Mouse (Mus musculus) MEL-GATA-1-ER (cell line): ENCODE measurements around the gene Pde10a.

Experiments
- DNase-seq: peaks from one replicate; pipeline ENCODE4 v3.0.0-alpha.2; 2012; ENCODE audit warnings: low read depth; ENCODE audit errors: extremely low read depth

Pde10a gene

GRCm38 (mm10) chr17:8888105-8888504 is 362.9 kb downstream of the Pde10a start:
- DNase-seq, result no peak

- no peak for DNase-seq
Observed at GRCm38 (mm10) chr17:8888639-8889038, 363.5 kb downstream of the Pde10a start.

GRCm38 (mm10) chr17:8892193-8892985 is 367.2 kb downstream of the Pde10a start:
- no peak for DNase-seq

GRCm38 (mm10) chr17:8895991-8896390 is 370.8 kb downstream of the Pde10a start:
- no peak for DNase-seq

GRCm38 (mm10) chr17:8897749-8898148 is 372.6 kb downstream of the Pde10a start:
- DNase-seq, result no peak

GRCm38 (mm10) chr17:8898221-8898620 is 373.0 kb downstream of the Pde10a start:
- DNase-seq, result no peak

GRCm38 (mm10) chr17:8899212-8899611 is 374.0 kb downstream of the Pde10a start:
- no peak for DNase-seq

GRCm38 (mm10) chr17:8903555-8904283 is 378.5 kb downstream of the Pde10a start:
- DNase-seq, result no peak

- DNase-seq, result no peak
Observed at GRCm38 (mm10) chr17:8910571-8910970, 385.4 kb downstream of the Pde10a start.

GRCm38 (mm10) chr17:8912933-8913332 is 387.8 kb downstream of the Pde10a start:
- no peak for DNase-seq

- no peak for DNase-seq
Observed at GRCm38 (mm10) chr17:8915693-8916092, 390.5 kb downstream of the Pde10a start.

- no peak for DNase-seq
Observed at GRCm38 (mm10) chr17:8923074-8923473, 397.9 kb downstream of the Pde10a start.

GRCm38 (mm10) chr17:8923727-8924126 is 398.6 kb downstream of the Pde10a start:
- DNase-seq, result no peak

- no peak for DNase-seq
Observed at GRCm38 (mm10) chr17:8925819-8926383, 400.7 kb downstream of the Pde10a start.

GRCm38 (mm10) chr17:8928560-8928959 is 403.4 kb downstream of the Pde10a start:
- DNase-seq, result no peak

- no peak for DNase-seq
Observed at GRCm38 (mm10) chr17:8929636-8930035, 404.5 kb downstream of the Pde10a start.

- DNase-seq, result no peak
Observed at GRCm38 (mm10) chr17:8935604-8936003, 410.4 kb downstream of the Pde10a start.

GRCm38 (mm10) chr17:8936603-8937002 is 411.4 kb downstream of the Pde10a start:
- DNase-seq, result peak; percentile 26

- no peak for DNase-seq
Observed at GRCm38 (mm10) chr17:8951588-8951987, 426.4 kb downstream of the Pde10a start.

- no peak for DNase-seq
Observed at GRCm38 (mm10) chr17:8952951-8953350, 427.8 kb downstream of the Pde10a start.

GRCm38 (mm10) chr17:8958125-8958524 is 433.0 kb downstream of the Pde10a start:
- no peak for DNase-seq

- no peak for DNase-seq
Observed at GRCm38 (mm10) chr17:8960386-8960785, 435.2 kb downstream of the Pde10a start.
